Mouse (Mus musculus) adrenal gland, postnatal 10 days (tissue): ENCODE data around the gene Gja4. TPM values are rescaled to one million over a fixed set of nuclear protein-coding genes. Genes with fewer than 3 reads are reported as not detected.
A peak's percentile ranks its signal among the peaks of the same experiment; 100 is the strongest.

Experiments
- DNase-seq: peaks from one replicate; pipeline ENCODE4 v3.0.0; 2021; ENCODE audit warnings: mixed read lengths
- total RNA-seq, 2 experiments: library from RNA; stranded (reverse); gene quantifications; 2 replicates each; pipeline ENCODE4 v1.2.3; 2021

Gene Gja4
- total RNA-seq, 2 experiments from 2014 or later: 13.3 to 15.4 TPM

- DNase-seq: no peak
Observed at GRCm38 (mm10) chr4:127324296-127324695, 10.5 kb upstream of the Gja4 start.

GRCm38 (mm10) chr4:127323651-127324050 lies 9.8 kb upstream of the Gja4 start:
- no peak for DNase-seq

DNA sequence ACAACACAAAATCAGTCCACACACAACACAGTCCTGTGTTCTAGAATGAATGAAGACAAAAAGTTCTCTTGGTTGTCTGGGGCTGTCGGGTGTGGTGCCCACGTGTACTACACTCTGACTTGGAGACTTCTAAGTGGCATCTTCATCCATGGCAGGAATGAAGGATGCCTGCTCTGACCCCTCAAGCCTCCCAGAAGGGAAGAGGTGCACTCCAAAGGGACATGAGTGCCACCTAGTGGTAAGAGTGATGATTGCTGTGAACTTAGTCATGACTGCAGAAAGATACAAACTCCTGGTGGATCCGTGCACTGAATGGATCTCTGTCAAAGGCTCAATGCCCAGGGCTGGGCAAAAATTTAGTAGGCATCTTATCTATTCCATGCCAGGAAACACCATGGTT lies 5.8 kb upstream of the Gja4 start:
- peak; percentile 83 for DNase-seq

DNA sequence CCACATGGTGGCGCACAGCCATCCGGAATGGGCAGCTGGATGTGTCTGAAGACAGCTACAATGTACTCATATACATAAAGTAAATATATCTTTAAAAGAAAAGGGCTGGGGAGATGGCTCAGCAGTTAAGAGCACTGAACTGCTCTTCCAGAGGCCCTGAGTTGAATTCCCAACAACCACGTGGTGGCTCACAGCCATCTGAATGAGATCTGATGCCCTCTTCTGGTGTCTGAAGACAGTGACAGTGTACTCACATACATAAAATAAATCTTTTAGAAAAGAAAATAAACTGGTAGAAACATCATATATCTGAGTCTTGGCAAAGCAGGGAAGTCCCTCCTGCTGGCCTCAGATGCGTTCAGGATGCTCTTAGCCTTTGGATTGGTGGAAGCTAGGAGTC lies 3.3 kb upstream of the Gja4 start:
- no peak for DNase-seq

- no peak for DNase-seq
Observed at GRCm38 (mm10) chr4:127315753-127316152, 1.9 kb upstream of the Gja4 start.

GRCm38 (mm10) chr4:127314585-127314984 lies 746 bp upstream of the Gja4 start:
- no peak for DNase-seq

DNA sequence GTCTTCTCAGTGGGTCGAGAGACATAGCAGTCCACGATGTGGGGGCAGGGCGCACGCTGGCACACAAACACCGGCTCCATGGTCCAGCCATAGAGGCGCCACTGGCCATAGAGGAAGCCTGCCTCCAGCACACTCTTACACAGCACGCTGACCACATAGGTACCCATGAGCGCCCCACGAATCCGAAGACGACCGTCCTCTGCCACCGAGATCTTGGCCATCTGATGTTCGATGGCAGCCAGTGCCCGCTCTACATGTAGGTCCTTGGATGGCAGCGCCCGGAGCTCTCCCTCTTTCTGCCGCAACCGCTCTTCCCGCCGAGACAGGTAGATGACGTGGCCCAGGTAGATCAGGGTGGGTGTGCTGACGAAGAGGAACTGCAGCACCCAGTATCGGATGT lies 1.5 kb downstream of the Gja4 start:
- no peak for DNase-seq

DNA sequence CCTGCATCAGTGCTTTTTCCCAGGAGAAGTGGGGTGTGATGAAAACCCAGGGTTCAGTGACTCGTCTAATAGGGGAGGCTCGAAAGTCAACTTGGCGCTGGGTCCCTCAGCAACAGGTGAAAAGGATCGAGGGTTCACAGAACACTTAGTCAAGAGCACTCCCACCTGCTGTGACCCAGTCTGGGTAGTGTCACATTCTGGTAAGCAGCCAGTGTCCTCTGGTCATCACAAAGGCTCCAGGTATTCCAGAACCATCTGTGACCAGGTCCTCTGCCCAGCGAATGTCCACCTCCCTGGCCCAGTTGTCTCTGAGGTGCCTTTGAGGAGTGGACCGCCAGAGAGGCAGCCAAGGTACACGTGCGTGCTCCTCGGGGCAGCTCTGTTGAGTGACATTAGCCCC lies 2.3 kb downstream of the Gja4 start:
- no peak for DNase-seq

DNA sequence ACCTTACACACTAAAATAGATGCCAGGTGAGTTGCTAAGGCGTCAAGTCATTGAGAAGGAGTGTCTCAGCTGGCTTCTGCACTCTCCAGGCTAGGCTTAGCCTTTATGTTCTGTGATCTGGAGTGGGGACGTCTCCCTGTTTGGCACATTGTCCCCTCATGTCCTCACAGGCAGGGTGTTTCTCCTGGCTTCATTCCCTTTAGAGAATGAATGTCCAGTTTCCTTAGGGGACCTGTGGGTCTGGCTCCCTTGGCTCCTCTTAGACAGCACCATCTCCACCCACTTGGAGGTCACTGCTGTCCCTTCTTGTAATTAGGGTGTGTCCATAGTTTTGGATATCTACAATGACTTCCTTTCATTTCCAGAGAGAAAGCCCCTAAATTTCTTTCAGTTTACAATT lies 6.9 kb downstream of the Gja4 start:
- no peak for DNase-seq

DNA sequence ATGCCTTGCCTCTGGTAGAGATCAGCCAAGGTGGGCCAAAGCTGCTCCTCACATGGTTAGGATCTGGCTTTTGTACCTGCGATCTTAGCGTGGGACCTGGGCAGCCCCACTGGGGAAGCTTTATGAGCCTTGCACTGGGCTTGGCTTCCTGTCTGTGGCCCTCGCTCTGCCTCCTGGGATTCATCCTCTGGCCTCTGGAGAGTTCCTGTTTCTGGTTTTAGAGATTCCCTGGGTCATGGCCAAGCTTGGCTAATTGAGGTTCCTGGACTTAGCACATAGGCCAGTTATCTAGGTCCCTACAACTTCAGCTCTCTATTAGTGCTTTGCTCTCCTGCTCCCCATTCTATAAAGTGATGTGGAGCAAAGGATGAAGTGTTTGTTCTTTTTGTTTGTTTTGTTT lies 10.0 kb downstream of the Gja4 start:
- DNase-seq: no peak

GRCm38 (mm10) chr4:127300503-127300902 lies 13.3 kb downstream of the Gja4 start:
- no peak for DNase-seq

DNA sequence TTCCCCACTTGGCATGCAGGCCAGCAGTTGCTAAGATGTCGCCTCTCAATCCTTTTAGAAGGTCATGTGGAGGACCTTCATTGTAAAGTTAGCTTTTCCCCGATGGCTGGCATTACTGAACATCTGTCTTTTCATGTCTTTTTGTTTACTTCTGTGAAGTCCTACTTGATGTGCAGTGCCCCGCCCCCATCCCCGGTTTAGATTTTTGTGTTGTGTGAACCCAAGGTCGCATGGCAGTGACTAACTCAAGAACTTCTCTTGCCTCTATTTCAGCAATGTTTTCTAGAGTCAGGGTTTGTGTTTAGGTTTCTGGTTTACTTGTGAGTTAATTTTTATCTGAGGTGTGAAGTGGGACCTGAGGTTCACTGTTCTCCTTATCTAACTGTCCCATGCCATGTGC lies 21.2 kb downstream of the Gja4 start:
- peak; percentile 29 for DNase-seq

DNA sequence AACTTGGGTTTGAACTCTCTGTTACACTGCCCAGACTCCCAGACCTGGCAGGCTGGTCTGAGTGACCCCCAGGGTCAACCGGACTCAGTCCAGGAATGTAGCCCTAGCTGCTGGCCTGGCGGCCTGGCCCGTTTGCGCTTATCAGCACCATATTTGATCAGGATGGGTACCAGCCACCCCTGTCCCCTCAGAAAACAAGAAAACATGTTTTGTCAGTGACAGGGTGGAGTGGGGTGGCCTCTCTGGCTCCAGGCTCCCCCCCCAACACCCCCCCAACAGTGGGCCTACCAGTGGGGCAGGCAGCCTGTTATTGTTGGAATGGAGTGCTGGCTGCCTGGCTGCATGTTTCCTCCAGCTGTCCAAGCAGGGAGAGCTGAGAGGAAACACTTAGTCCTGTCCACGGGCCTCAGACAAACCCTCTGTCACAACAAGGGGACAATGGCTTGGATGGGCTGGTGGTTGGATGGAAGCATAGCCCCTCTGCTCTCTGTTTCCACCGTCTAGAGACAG lies 24.7 kb downstream of the Gja4 start:
- DNase-seq: no peak

GRCm38 (mm10) chr4:127286907-127287306 lies 26.9 kb downstream of the Gja4 start:
- no peak for DNase-seq

- DNase-seq: no peak
Observed at GRCm38 (mm10) chr4:127279241-127279640, 34.6 kb downstream of the Gja4 start.

DNA sequence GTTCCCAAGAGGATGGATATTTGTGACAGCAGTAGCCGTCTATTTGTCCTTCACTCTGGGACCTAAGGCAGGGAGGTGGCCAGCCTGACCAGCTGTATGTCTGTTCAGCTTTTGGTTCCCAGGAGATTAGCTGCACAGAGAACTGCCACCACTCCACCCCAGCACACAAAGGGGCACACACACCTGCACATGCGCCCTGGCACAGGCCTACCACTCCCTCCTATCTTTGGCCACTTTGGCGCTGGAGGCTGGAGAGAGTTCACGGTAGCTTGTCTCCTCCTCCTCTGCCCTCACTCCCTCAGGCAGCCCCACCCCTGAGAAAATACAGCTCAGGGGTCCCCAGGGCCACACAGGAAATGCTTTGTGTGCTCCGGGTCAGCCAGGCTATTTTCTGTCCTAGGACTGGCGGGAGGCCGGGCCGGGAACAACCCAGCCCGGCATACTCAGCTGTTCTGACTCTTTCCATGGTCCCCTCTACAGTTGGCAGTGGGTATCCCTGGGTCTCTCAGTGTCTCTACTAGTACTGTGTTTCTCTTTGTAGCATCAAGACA lies 35.3 kb downstream of the Gja4 start:
- peak; percentile 19 for DNase-seq

- DNase-seq: no peak
Observed at GRCm38 (mm10) chr4:127264183-127264554, 49.7 kb downstream of the Gja4 start.

GRCm38 (mm10) chr4:127263438-127264182 lies 50.2 kb downstream of the Gja4 start:
- peak; percentile 14 for DNase-seq

GRCm38 (mm10) chr4:127261601-127262000 lies 52.2 kb downstream of the Gja4 start:
- DNase-seq: no peak

Other genes with a start within 250 kb of the Gja4 start
- gene Zmym6, start 236.7 kb downstream of the Gja4 start, total RNA-seq: 10 to 100 TPM; 12.7 to 18.7 TPM
- gene Tmem35b, start 190.3 kb downstream of the Gja4 start, total RNA-seq: 10 to 100 TPM; 10.8 to 12.8 TPM
- gene Dlgap3, start 144.8 kb downstream of the Gja4 start, total RNA-seq: 1 to 10 TPM; 6.4 to 7.5 TPM
- 10 to 100 TPM; 36.6 to 38.3 TPM for gene Smim12, start 70.3 kb downstream of the Gja4 start, total RNA-seq
- gene Gjb3, start 16.8 kb upstream of the Gja4 start, total RNA-seq: under 1 TPM; 0.27 to 0.42 TPM
- gene Gjb4, start 40.0 kb upstream of the Gja4 start, total RNA-seq: not detected
- under 1 TPM; 0.75 to 0.82 TPM for gene Gjb5, start 44.1 kb upstream of the Gja4 start, total RNA-seq